Mouse (Mus musculus) layer of hippocampus, adult 9-10 months (tissue): ENCODE measurements around the gene Rmnd1.
"Not testable (repeated sequence)": the region's sequence is repeated elsewhere in the genome, so short reads cannot be mapped to it uniquely, and the experiment has no call there.

Experiments
- DNase-seq: peaks from one replicate; pipeline ENCODE4 v3.0.0; 2022; ENCODE audit warnings: low spot score

The Rmnd1 gene

GRCm38 (mm10) chr10:4432123-4432931 is at the start of gene Rmnd1, which contains the start of gene Armt1:
Rmnd1 (minus strand) TSS chr10:4432388.
Armt1 (plus strand) TSS chr10:4432467.
- DNase-seq: peak; percentile 61

GRCm38 (mm10) chr10:4481695-4482094 is 49.5 kb upstream of the Rmnd1 start:
- no peak for DNase-seq

DNA sequence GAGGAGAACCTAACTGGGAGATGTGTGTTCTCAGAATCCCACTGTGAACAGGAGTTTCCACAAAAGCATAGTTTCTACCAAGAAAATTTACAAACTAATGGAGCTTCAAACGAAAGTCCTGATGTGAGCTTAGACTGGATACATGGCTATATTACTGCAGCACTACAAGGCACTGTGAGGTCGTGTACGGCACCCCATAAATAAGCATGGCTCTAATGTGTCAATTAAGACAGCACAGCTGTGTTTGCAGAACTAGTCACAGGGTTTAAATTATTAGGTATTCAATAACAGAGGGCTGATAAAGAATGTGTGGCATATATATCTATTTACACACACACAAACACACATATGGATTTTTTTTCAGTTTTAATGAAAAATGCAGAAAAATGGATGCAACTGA is 48.7 kb upstream of the Rmnd1 start:
- DNase-seq: no peak

- no peak for DNase-seq
Measured at GRCm38 (mm10) chr10:4476604-4477003, 44.4 kb upstream of the Rmnd1 start.

- DNase-seq: no peak
Measured at GRCm38 (mm10) chr10:4475431-4475830, 43.2 kb upstream of the Rmnd1 start.

- no peak for DNase-seq
Measured at GRCm38 (mm10) chr10:4473591-4473993, 41.4 kb upstream of the Rmnd1 start.

GRCm38 (mm10) chr10:4469406-4469805 is 37.2 kb upstream of the Rmnd1 start:
- DNase-seq: no peak

GRCm38 (mm10) chr10:4465799-4466198 is 33.6 kb upstream of the Rmnd1 start:
- no peak for DNase-seq

GRCm38 (mm10) chr10:4460201-4460600 is 28.0 kb upstream of the Rmnd1 start:
- DNase-seq: no peak

DNA sequence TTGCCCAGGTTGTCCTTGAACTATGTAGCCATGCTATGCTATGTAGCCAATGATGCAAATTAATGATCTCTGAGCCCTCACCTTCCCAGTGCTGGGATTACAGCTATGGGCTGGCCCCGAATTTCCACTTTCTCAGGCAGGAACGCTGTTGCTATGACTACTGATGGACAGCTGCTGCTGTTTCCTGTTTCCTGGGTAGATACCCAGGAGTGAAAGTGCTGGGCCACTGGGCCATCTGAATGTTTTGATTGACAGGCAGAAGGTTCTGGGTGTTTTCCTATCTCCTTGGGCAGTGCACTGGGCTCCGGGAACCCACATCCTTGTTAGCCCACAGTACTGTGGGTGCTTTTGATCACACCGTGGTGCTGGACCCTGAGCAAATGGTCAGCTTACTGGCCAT is 24.2 kb upstream of the Rmnd1 start:
- DNase-seq: no peak

- no peak for DNase-seq
Measured at GRCm38 (mm10) chr10:4435416-4435815, 3.2 kb upstream of the Rmnd1 start.

- DNase-seq: not testable (repeated sequence)
Measured at GRCm38 (mm10) chr10:4433871-4434270, 1.7 kb upstream of the Rmnd1 start.

GRCm38 (mm10) chr10:4432996-4433755 is 988 bp upstream of the Rmnd1 start:
- no peak for DNase-seq

- no peak for DNase-seq
Measured at GRCm38 (mm10) chr10:4431746-4432122, 454 bp downstream of the Rmnd1 start.

- DNase-seq: no peak
Measured at GRCm38 (mm10) chr10:4430826-4431225, 1.4 kb downstream of the Rmnd1 start.

DNA sequence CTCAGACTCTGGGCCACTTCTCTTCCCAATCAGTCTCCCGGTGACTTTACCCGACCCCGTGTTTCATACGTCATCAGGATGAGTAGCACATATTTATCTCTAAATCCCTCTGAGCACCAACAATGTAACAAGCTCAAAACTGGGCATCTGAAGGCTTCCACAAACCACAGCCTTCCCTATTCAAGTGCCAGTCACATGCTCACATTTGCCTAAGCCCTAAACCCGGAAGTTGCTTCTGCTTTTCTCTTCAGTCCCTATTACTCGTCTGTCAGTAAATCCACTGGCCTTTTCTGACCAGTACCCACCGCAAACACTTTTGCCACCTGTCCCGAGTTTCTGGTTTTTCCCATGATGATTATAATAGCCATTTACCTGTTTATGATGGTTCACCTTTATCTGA is 1.8 kb downstream of the Rmnd1 start:
- no peak for DNase-seq

DNA sequence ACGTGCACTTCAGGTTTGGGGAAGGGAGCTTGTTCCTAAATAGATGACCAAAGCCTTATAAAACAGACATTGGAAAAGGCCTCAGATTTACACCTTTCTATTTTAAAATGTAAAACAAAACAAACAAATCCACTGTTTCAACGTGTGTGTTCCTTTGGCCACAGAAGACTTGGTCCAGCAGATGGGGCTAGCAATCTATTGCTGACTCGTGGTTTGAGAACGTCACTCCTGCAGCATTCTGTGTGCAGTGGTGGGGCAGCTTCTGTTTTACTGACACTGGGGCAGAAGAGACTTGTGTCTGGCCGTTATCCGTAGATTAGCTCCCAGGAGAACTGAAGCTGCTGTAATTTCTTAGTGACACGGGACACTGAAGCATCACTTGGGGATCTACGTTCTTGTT is 6.9 kb downstream of the Rmnd1 start:
- no peak for DNase-seq

- no peak for DNase-seq
Measured at GRCm38 (mm10) chr10:4407191-4407590, 25.0 kb downstream of the Rmnd1 start.

- no peak for DNase-seq
Measured at GRCm38 (mm10) chr10:4405511-4405910, 26.7 kb downstream of the Rmnd1 start.

GRCm38 (mm10) chr10:4404895-4405491 is 27.2 kb downstream of the Rmnd1 start:
- peak; percentile 73 for DNase-seq

GRCm38 (mm10) chr10:4398058-4398457 is 34.1 kb downstream of the Rmnd1 start:
- no peak for DNase-seq

GRCm38 (mm10) chr10:4395321-4395720 is 36.9 kb downstream of the Rmnd1 start:
- no peak for DNase-seq

- DNase-seq: no peak
Measured at GRCm38 (mm10) chr10:4391851-4392250, 40.3 kb downstream of the Rmnd1 start.
